Mouse (Mus musculus): Measurements from ENCODE around the gene Desi1. TPM values are rescaled to one million over a fixed set of nuclear protein-coding genes. Genes with fewer than 3 reads are reported as not detected.

Gene Desi1
- total RNA-seq, 2 experiments from 2014 or later: 5.0 to 12.5 TPM

DNA sequence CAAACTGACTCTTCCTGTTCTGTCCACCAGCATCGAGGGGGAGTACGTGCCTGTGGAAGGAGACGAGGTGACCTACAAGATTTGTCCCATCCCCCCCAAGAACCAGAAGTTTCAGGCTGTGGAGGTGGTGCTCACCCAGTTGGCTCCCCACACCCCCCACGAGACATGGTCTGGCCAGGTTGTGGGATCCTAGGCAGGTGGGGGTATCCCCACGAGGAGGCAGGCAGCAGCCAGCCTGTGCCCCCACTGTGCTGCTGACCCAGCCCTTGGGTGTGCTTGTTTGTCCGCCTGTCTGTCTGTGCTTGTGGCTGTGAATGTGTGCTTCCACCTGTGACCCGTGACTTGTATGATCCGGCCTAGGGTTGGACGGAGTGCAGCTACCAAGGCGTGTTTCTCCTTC lies 84.6 kb downstream of the Desi1 start:
- no peak for ATAC-seq (replicated peaks; ENCODE audit: low FRiP score, poor library complexity, severe bottlenecking)

- ATAC-seq (replicated peaks; ENCODE audit: low FRiP score, poor library complexity, severe bottlenecking): no peak
These were observed 90.4 kb downstream of the Desi1 start for GRCm38 (mm10) chr15:81943176-81943749.

Other genes with a start within 250 kb of the Desi1 start
- 0.38 and 2.3 TPM in 2 replicates for gene Tef, start 231.4 kb downstream of the Desi1 start, total RNA-seq (2015; ENCODE audit: low replicate concordance)
- gene Tef, start 231.4 kb downstream of the Desi1 start, total RNA-seq (2017; ENCODE audit: low replicate concordance): 0.98 and 2.0 TPM in 2 replicates
- gene Tob2, start 175.1 kb downstream of the Desi1 start, total RNA-seq (2015; ENCODE audit: low replicate concordance): 6.3 and 9.6 TPM in 2 replicates
- gene Tob2, start 175.1 kb downstream of the Desi1 start, total RNA-seq (2017; ENCODE audit: low replicate concordance): 5.3 and 7.2 TPM in 2 replicates
- 29.7 and 33.0 TPM in 2 replicates for gene Phf5a, start 162.0 kb downstream of the Desi1 start, total RNA-seq (2015; ENCODE audit: low replicate concordance)
- gene Phf5a, start 162.0 kb downstream of the Desi1 start, total RNA-seq (2017; ENCODE audit: low replicate concordance): 19.8 and 45.9 TPM in 2 replicates
- 16.3 and 37.8 TPM in 2 replicates for gene Aco2, start 161.6 kb downstream of the Desi1 start, total RNA-seq (2015; ENCODE audit: low replicate concordance)
- 29.7 and 59.3 TPM in 2 replicates for gene Aco2, start 161.6 kb downstream of the Desi1 start, total RNA-seq (2017; ENCODE audit: low replicate concordance)
- gene Polr3h, start 107.6 kb downstream of the Desi1 start, total RNA-seq (2015; ENCODE audit: low replicate concordance): 2.9 and 3.8 TPM in 2 replicates
- 6.3 and 17.7 TPM in 2 replicates for gene Polr3h, start 107.6 kb downstream of the Desi1 start, total RNA-seq (2017; ENCODE audit: low replicate concordance)
- gene Csdc2, start 97.1 kb downstream of the Desi1 start, total RNA-seq (2015; ENCODE audit: low replicate concordance): not detected in 2 replicates
- not detected in 2 replicates for gene Csdc2, start 97.1 kb downstream of the Desi1 start, total RNA-seq (2017; ENCODE audit: low replicate concordance)
- gene Pmm1, start 72.9 kb downstream of the Desi1 start, total RNA-seq (2015; ENCODE audit: low replicate concordance): 2.3 and 20.3 TPM in 2 replicates
- gene Pmm1, start 72.9 kb downstream of the Desi1 start, total RNA-seq (2017; ENCODE audit: low replicate concordance): 3.9 and 9.5 TPM in 2 replicates
- gene 1700029P11Rik, start 53.3 kb downstream of the Desi1 start, total RNA-seq (2015; ENCODE audit: low replicate concordance): not detected in 2 replicates
- gene 1700029P11Rik, start 53.3 kb downstream of the Desi1 start, total RNA-seq (2017; ENCODE audit: low replicate concordance): not detected in 2 replicates
- gene Xrcc6, start 46.0 kb downstream of the Desi1 start, total RNA-seq (2015; ENCODE audit: low replicate concordance): 17.6 and 41.7 TPM in 2 replicates
- 23.6 and 52.2 TPM in 2 replicates for gene Xrcc6, start 46.0 kb downstream of the Desi1 start, total RNA-seq (2017; ENCODE audit: low replicate concordance)
- gene Snu13, start 13.7 kb upstream of the Desi1 start, total RNA-seq (2015; ENCODE audit: low replicate concordance): 23.2 and 29.7 TPM in 2 replicates
- 24.5 and 44.7 TPM in 2 replicates for gene Snu13, start 13.7 kb upstream of the Desi1 start, total RNA-seq (2017; ENCODE audit: low replicate concordance)
- gene 4930407I10Rik, start 25.3 kb upstream of the Desi1 start, total RNA-seq (2015; ENCODE audit: low replicate concordance): not detected in 2 replicates
- gene 4930407I10Rik, start 25.3 kb upstream of the Desi1 start, total RNA-seq (2017; ENCODE audit: low replicate concordance): not detected in 2 replicates
- gene Mei1, start 36.1 kb upstream of the Desi1 start, total RNA-seq (2015; ENCODE audit: low replicate concordance): not detected in 2 replicates
- gene Mei1, start 36.1 kb upstream of the Desi1 start, total RNA-seq (2017; ENCODE audit: low replicate concordance): not detected in 2 replicates
- 0.63 TPM in 1 of 2 replicates, not detected in the other for gene Ccdc134, start 94.1 kb upstream of the Desi1 start, total RNA-seq (2015; ENCODE audit: low replicate concordance)
- gene Ccdc134, start 94.1 kb upstream of the Desi1 start, total RNA-seq (2017; ENCODE audit: low replicate concordance): 4.1 and 5.0 TPM in 2 replicates
- gene Srebf2, start 113.3 kb upstream of the Desi1 start, total RNA-seq (2015; ENCODE audit: low replicate concordance): 9.0 and 12.5 TPM in 2 replicates
- gene Srebf2, start 113.3 kb upstream of the Desi1 start, total RNA-seq (2017; ENCODE audit: low replicate concordance): 11.2 and 15.5 TPM in 2 replicates
- not detected in 2 replicates for gene Shisa8, start 179.0 kb upstream of the Desi1 start, total RNA-seq (2015; ENCODE audit: low replicate concordance)
- gene Shisa8, start 179.0 kb upstream of the Desi1 start, total RNA-seq (2017; ENCODE audit: low replicate concordance): not detected in 2 replicates
- gene Tnfrsf13c, start 190.5 kb upstream of the Desi1 start, total RNA-seq (2015; ENCODE audit: low replicate concordance): 0.84 and 6.3 TPM in 2 replicates
- not detected in 2 replicates for gene Tnfrsf13c, start 190.5 kb upstream of the Desi1 start, total RNA-seq (2017; ENCODE audit: low replicate concordance)
- gene Cenpm, start 210.9 kb upstream of the Desi1 start, total RNA-seq (2015; ENCODE audit: low replicate concordance): 10.7 and 11.0 TPM in 2 replicates
- 2.3 and 7.2 TPM in 2 replicates for gene Cenpm, start 210.9 kb upstream of the Desi1 start, total RNA-seq (2017; ENCODE audit: low replicate concordance)
- gene 1500009C09Rik, start 218.5 kb upstream of the Desi1 start, total RNA-seq (2015; ENCODE audit: low replicate concordance): not detected in 2 replicates
- gene 1500009C09Rik, start 218.5 kb upstream of the Desi1 start, total RNA-seq (2017; ENCODE audit: low replicate concordance): not detected in 2 replicates
- gene Sept3, start 241.0 kb upstream of the Desi1 start, total RNA-seq (2015; ENCODE audit: low replicate concordance): 2.3 TPM in 1 of 2 replicates, not detected in the other
- gene Sept3, start 241.0 kb upstream of the Desi1 start, total RNA-seq (2017; ENCODE audit: low replicate concordance): 0.09 TPM in 1 of 2 replicates, not detected in the other

Measured in erythroblast, adult 5-6 weeks (primary cell).